Mouse (Mus musculus) lung, postnatal 0 days (tissue): ENCODE measurements around the gene Tomm40. TPM values are rescaled to one million over a fixed set of nuclear protein-coding genes. Genes with fewer than 3 reads are reported as not detected.
A peak's percentile ranks its signal among the peaks of the same experiment; 100 is the strongest.

ENCODE experiments used
- ATAC-seq: fragments of 200-750 bp; cut with Nextera tagmentation; 2 replicates; pipeline ENCODE4 v1.8.0; 2017; ENCODE audit warnings: moderate library complexity
- DNase-seq: peaks from one replicate; pipeline ENCODE4 v3.0.0-alpha.2; 2016; ENCODE audit warnings: low spot score
- H3K27ac ChIP-seq: fragments of 300-500 bp; sonication (generic); 2 replicates; pipeline ENCODE4 v1.5.1; 2014; ENCODE audit warnings: antibody characterized with exemption, mild to moderate bottlenecking, low read length, mixed read lengths
- H3K27me3 ChIP-seq: fragments of 300-500 bp; sonication (generic); replicated peaks from 2 replicates; pipeline ENCODE4 v1.6.1; 2014; ENCODE audit warnings: low read length, mixed read lengths; ENCODE audit not compliant: insufficient read depth
- H3K36me3 ChIP-seq: fragments of 300-500 bp; sonication (generic); 2 replicates; pipeline ENCODE4 v1.6.1; 2014; ENCODE audit warnings: low read length, mixed read lengths; ENCODE audit not compliant: insufficient read depth
- H3K4me1 ChIP-seq: fragments of 300-500 bp; sonication (generic); 2 replicates; pipeline ENCODE4 v1.6.1; 2014; ENCODE audit warnings: antibody characterized with exemption, low read depth, low read length, mixed read lengths; ENCODE audit not compliant: insufficient read depth
- H3K4me2 ChIP-seq: fragments of 300-500 bp; sonication (generic); replicated peaks from 2 replicates; pipeline ENCODE4 v1.6.1; 2014; ENCODE audit warnings: low read depth, mild to moderate bottlenecking, low read length, moderate library complexity, mixed read lengths
- H3K4me3 ChIP-seq: fragments of 300-500 bp; sonication (generic); 2 replicates; pipeline ENCODE4 v1.5.1; 2014; ENCODE audit warnings: low read depth, low read length
- H3K9ac ChIP-seq: fragments of 300-500 bp; sonication (generic); replicated peaks from 2 replicates; pipeline ENCODE4 v1.6.1; 2014; ENCODE audit warnings: low read depth, mild to moderate bottlenecking
- H3K9me3 ChIP-seq: fragments of 300-500 bp; sonication (generic); 2 replicates; pipeline ENCODE4 v1.6.1; 2016; ENCODE audit warnings: low read length, mixed read lengths
- CTCF ChIP-seq: IDR thresholded peaks from 2 replicates; pipeline ENCODE4 v1.5.1; 2016; ENCODE audit warnings: antibody characterized with exemption, mild to moderate bottlenecking
- EP300 ChIP-seq: IDR thresholded peaks from 2 replicates; pipeline ENCODE4 v1.6.1; 2016; ENCODE audit warnings: antibody characterized with exemption, mild to moderate bottlenecking, control low read depth
- WGBS: fragments of 180-500 bp; shearing (Covaris S2); extraction: QIAGEN DNeasy Blood & Tissue Kit; methylation state at CpG from one replicate; pipeline ENCODE4 v1.1.7; 2014; 5-methylcytosine and 5-hydroxymethylcytosine counted together
- polyA plus RNA-seq: library from polyadenylated mRNA; unstranded; fragments of >200 nt; fragmentation: Nextera tagmentation; extraction: Ambion mirVana; gene quantifications from 2 replicates; pipeline ENCODE4 v1.2.1, GENCODE M21; 2015

Tomm40 gene
- polyA plus RNA-seq, 1 experiment from 2014 or later: 62.4 TPM

DNA sequence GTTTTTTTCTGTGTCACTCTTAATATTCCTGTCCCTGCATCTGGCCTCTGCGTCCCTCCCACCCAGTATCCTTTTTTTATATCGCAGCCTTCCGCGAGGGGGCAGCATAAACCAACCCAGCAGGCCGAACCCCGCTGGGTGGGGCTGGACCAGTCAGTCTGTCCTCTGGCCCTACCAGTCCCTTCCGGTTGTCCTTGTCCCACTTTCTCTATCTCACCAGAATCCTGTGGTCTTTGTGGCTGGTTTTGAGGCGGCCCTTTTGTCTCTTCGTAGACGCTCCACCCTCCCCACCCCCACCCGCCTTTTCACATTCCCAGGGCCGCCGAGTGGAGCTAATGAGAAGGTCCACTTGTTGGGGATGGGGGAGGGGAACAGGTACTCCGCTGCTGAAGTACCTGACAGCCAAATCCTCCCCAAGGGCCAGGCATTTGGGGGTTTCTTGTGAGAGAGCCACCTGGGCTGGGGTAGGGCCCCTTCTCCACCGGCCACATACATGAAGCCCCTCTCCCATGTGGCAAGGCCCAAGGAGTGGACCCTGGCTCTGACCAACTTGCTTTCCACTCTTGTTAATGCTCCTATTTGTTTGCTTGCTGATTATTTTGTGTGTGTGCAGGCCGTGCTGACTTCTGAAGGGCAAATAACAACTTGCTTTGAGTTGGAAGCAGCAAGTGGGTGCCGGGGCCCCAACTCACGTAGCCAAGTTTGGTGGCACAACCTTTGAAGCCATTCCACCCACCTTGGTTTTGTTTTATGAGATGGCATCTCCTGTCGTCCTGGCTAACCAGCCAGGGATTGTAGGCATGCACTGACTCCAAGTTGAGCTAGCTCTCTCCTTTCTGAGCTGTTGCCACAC lies 35.2 kb upstream of the Tomm40 start, which contains the start of gene Nectin2:
Gene Nectin2, minus strand, starts transcription at position 267 of the 853 bp plus-strand sequence.
- peak within 1 kb of the TSS; percentile 92 for H3K4me3 ChIP-seq
- H3K36me3 ChIP-seq: no peaks in the 10 kb centered on the region
- ATAC-seq (peak; percentile 62), DNase-seq (peak; percentile 95)
- peak within 1 kb of the TSS; percentile 93 for H3K9ac ChIP-seq
- TF ChIP-seq CTCF: peak; percentile 93
- TF ChIP-seq EP300: peak; percentile 44; the same call in 1 of the 2 replicates
- 12% methylated on average over 19 of the region's 19 CpGs for WGBS
- peak within 1 kb of the TSS; percentile 96 for H3K27ac ChIP-seq
- peaks cover 22% of the 10 kb centered on the region; the same call in 1 of the 2 replicates for H3K4me1 ChIP-seq
- peak within 1 kb of the TSS; percentile 81 for H3K4me2 ChIP-seq
- H3K9me3 ChIP-seq: no peaks in the 10 kb centered on the region
- no peaks in the 10 kb centered on the region for H3K27me3 ChIP-seq

DNA sequence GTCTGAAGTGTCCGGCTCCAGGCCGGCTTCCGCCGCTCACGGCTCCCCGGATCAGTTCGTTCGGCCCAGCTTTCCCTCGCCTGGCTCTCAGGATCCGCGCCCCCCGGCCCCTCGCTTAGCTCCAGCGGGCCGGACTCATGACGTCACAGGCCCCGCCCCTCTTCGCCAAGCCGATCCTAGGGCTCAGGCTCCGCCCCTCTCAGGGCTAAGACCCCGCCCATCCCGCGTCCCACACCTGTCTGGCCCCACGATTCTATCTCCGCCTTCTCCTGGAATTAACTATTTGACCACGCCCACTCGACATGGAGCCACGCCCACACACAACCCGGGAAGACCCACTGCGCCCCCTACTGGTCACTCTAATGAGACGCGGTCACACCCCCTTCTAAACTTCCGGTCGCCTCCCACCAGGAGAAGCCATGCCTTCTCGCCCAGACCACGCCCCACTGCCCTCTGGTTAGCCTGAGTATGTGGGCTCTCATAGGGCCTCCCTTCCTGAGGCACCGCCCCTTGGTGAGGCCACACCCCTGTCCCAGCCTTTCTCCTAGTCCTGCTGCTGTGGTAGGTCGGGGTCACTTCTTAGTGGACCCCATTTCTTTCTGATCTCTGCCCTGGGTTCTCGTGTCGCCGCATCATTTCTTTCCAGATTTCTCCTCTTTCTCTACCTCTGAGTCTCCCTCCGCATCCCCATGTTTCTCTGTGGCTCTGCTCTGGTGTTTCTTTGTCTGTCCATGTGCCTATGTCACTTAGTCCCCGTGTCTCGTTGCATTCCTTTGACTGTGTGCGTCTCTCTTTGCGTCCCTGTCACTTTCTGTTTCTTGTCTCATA lies 34.4 kb upstream of the Tomm40 start:
- Histone ChIP-seq H3K4me3 (peak overlapping the region; percentile 92), H3K36me3 (no peaks in the 10 kb centered on the region), H3K9me3 (no peaks in the 10 kb centered on the region), H3K9ac (peak overlapping the region; percentile 93), H3K4me2 (peak overlapping the region; percentile 81), H3K27ac (peak overlapping the region; percentile 96), H3K4me1 (peaks cover 23% of the 10 kb centered on the region; the same call in 1 of the 2 replicates), H3K27me3 (no peaks in the 10 kb centered on the region)
- DNase-seq (peak; percentile 99), ATAC-seq (peak; percentile 90)
- under 1% methylated on average over 36 of the region's 46 CpGs for WGBS
- peak; percentile 42; the same call in 1 of the 2 replicates for TF ChIP-seq EP300
- peak; percentile 93 for TF ChIP-seq CTCF

DNA sequence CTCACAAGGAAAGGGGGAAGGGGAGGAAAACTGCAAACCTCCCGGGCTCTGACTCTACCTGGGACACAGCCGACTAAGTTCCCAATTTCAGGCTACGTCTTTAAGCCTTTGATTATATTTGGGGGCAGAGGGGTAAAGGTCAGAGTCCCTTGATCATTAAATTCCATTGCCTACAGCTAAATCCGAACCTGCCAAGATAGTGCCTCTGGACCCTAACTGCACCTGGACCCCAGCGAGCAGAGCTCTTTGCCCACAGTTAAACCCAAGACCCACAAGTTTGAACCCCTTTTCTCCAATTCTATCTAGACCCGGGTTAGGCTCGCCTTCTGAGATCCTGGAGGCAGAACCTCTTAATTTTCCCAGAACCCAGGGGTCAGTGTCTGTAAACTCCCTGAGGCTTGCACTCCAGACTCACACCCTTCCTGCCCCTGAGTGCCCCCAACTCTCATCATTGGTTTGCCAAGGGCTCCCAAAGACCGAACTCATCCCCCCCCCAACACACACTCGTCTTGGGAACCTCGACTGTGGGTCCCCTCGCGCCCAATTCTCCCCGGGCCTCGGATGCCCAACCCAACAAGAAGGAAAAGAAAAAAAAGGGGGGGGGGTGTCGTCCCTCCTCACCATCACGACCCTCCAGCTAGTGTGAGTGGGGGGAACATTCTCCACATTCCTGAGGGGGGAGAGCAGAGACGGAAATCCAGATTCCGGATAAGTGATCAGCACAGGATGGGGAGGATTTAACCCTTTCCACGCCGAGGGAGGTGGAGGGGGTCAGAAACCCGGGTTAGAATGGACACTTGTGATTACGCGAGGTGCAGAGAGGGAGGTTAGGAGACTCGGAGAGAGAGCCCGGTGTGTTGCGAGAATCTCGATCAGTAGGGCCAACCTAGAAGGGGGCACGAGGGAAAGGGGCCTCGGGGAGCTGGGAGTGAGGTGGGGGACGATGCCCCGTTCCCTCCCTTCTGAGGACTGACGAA lies 33.3 kb upstream of the Tomm40 start:
- no peaks in the 10 kb centered on the region for H3K27me3 ChIP-seq
- H3K9me3 ChIP-seq: no peaks in the 10 kb centered on the region
- TF ChIP-seq CTCF: no peak
- TF ChIP-seq EP300: no peak; the same call in 1 of the 2 replicates
- ATAC-seq (no peak), DNase-seq (peak; percentile 52)
- H3K9ac ChIP-seq: peak overlapping the region; percentile 93
- peak overlapping the region; percentile 81 for H3K4me2 ChIP-seq
- peak overlapping the region; percentile 92 for H3K4me3 ChIP-seq
- WGBS: 1% methylated on average over 32 of the region's 32 CpGs
- no peaks in the 10 kb centered on the region for H3K36me3 ChIP-seq
- H3K4me1 ChIP-seq: peaks cover 18% of the 10 kb centered on the region; the same call in 1 of the 2 replicates
- peak overlapping the region; percentile 96 for H3K27ac ChIP-seq

DNA sequence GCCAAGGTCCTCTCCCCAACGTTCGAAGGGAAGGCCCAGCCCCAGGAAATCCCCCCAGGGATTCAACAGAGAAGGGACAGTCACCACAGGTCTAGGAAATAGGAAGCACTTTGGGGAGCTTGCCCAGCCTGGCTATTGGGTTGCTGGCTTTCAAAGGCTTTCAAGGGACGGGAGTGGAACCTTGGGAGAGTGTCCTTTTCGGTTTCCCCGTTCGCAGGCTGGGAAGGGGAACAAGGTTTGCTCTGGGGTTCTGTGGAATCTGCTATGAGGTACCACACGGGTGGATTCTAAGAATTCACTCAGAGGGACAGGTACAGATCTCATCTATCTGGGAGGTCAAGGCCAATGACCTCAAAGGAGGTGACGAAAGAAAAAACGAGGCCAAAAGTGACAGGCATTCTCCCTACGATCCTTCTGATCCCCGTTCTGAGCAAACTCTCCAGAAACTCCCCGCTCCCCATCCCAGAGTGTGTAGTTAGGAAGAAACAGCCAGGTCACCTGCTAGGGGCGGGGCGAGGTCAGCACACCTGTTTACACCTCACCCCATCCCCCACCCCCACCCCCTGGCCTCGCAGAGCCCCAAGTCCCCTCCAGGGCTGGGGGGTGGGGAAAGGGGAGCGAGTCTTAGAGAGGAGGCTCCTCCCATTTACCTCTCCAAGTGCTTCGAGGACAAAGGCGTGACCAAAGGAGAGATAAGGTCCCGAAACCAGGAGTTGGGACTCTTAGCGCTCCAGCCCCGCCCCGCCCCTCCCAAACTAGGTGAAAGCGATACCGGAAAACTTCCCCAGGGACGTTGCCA lies 32.4 kb upstream of the Tomm40 start:
- peak overlapping the region; percentile 96 for H3K27ac ChIP-seq
- H3K9ac ChIP-seq: peak overlapping the region; percentile 93; the same call in 1 of the 2 replicates
- no peaks in the 10 kb centered on the region for H3K36me3 ChIP-seq
- peak; percentile 40 for ATAC-seq
- H3K4me2 ChIP-seq: peak overlapping the region; percentile 81
- 5% methylated on average over 25 of the region's 25 CpGs for WGBS
- TF ChIP-seq EP300 (peak; percentile 50; the same call in 1 of the 2 replicates), CTCF (no peak)
- peak; percentile 93 for DNase-seq
- peaks cover 18% of the 10 kb centered on the region; the same call in 1 of the 2 replicates for H3K4me1 ChIP-seq
- no peaks in the 10 kb centered on the region for H3K27me3 ChIP-seq
- H3K9me3 ChIP-seq: no peaks in the 10 kb centered on the region
- H3K4me3 ChIP-seq: peak overlapping the region; percentile 92
